Comparison of ENCODE assay signal across 15 mouse cellular contexts in genomic region chr12:102365016-102365415, GRCm38 (mm10).
DNase-seq lines count a peak whose midpoint lies in the region.
"Had no signal": no experiment of that assay in that cellular context is flagged by ENCODE, and none has a peak within 500 bp of the region (broad histone marks: within the 10 kb centered on the region; RNA-seq: fewer than 3 reads in every experiment).

No protein-coding gene starts in this region.

- H3K27ac ChIP-seq in brown adipose tissue, adult 24 weeks (replicated peaks; ENCODE audit: low read depth, low read length) = peak overlapping the region; percentile 56
- no peak overlapping the region for H3K27ac ChIP-seq in limb, embryonic 10.5 days
- H3K27ac ChIP-seq: heart, embryonic 15.5 days; hindbrain, embryonic 14.5 days had no signal

- no peaks in the 10 kb centered on the region for H3K27me3 ChIP-seq in megakaryocyte, embryonic 14.5 days (replicated peaks)
- no peaks in the 10 kb centered on the region for H3K27me3 ChIP-seq in limb, embryonic 10.5 days (ENCODE audit: low read depth, poor library complexity, severe bottlenecking)
- H3K27me3 ChIP-seq: heart, embryonic 15.5 days had no signal

- H3K9me3 ChIP-seq in megakaryocyte, embryonic 14.5 days = peaks cover 5% of the 10 kb centered on the region
- H3K9me3 ChIP-seq in limb, embryonic 10.5 days (replicated peaks) = no peaks in the 10 kb centered on the region
- H3K9me3 ChIP-seq: heart, embryonic 15.5 days had no signal

- H3K4me1 ChIP-seq in brown adipose tissue, adult 24 weeks (ENCODE audit: control insufficient read depth, insufficient read depth, insufficient read length, low read length) = peaks cover 4% of the 10 kb centered on the region; the same call in 1 of the 2 replicates
- H3K4me1 ChIP-seq in megakaryocyte, embryonic 14.5 days = peaks cover 91% of the 10 kb centered on the region
- peaks cover 21% of the 10 kb centered on the region for H3K4me1 ChIP-seq in limb, embryonic 10.5 days

- no peak overlapping the region for H3K4me3 ChIP-seq in brown adipose tissue, adult 24 weeks (ENCODE audit: insufficient read depth, low read depth, low read length)
- H3K4me3 ChIP-seq in megakaryocyte, embryonic 14.5 days (replicated peaks) = peak overlapping the region; percentile 46
- no peak overlapping the region for H3K4me3 ChIP-seq in limb, embryonic 10.5 days
- H3K4me3 ChIP-seq: heart, embryonic 15.5 days had no signal

- peak; percentile 13 for DNase-seq in kidney, adult 9 months
- no peak for DNase-seq in kidney, postnatal 14 days
- peak; percentile 38 for DNase-seq in 416B (ENCODE audit: low read depth)
- no peak for DNase-seq in adrenal gland, postnatal 25 days
- DNase-seq in retina, postnatal 1 day = no peak
- DNase-seq in limb, embryonic 10.5 days (ENCODE audit: low spot score) = no peak
- DNase-seq: cerebellum, postnatal 36 days; forebrain, postnatal 0 days; kidney, adult 11 months; left cerebral cortex, postnatal 4 days; right cerebral cortex, postnatal 4 days had no signal

- peaks cover 98% of the 10 kb centered on the region for H3K36me3 ChIP-seq in megakaryocyte, embryonic 14.5 days (replicated peaks; ENCODE audit: low read length)
- H3K36me3 ChIP-seq in limb, embryonic 10.5 days = peaks cover 8% of the 10 kb centered on the region

- 94% methylated on average over 7 of the region's 7 CpGs for WGBS in limb, embryonic 10.5 days

Comparison
In these comparisons a context has a peak if more than half of its experiments do, and no peak if none do; other contexts are left out.
1. DNase-seq: peak in kidney, adult 9 months (single experiment) and 416B (single experiment); none in kidney, postnatal 14 days (single experiment), adrenal gland, postnatal 25 days (single experiment), retina, postnatal 1 day (single experiment) and limb, embryonic 10.5 days (single experiment).